Mouse (Mus musculus) intestine, embryonic 16.5 days (tissue): ENCODE measurements at regions not wholly inside any gene's neighbourhood (a gene's known extent, or its start where the extent isn't known, plus 50 kb on each side); places are given as distances from the start of the nearest gene placed in this dataset.

Experiments used
- ATAC-seq: fragments of 200-750 bp; cut with Nextera tagmentation; 2 replicates; pipeline ENCODE4 v1.8.0; 2017; ENCODE audit warnings: moderate TSS enrichment, moderate library complexity
- H3K27ac ChIP-seq: fragments of 300-500 bp; sonication (generic); 2 replicates; pipeline ENCODE4 v1.5.1; 2014; ENCODE audit warnings: mild to moderate bottlenecking, low read length
- H3K27me3 ChIP-seq: fragments of 300-500 bp; sonication (generic); replicated peaks from 2 replicates; pipeline ENCODE4 v1.6.1; 2014; ENCODE audit warnings: low read length, control low read depth, mixed read lengths; ENCODE audit not compliant: control insufficient read depth, insufficient read depth
- H3K36me3 ChIP-seq: fragments of 300-500 bp; sonication (generic); 2 replicates; pipeline ENCODE4 v1.6.1; 2014; ENCODE audit warnings: low read length, control low read depth; ENCODE audit not compliant: control insufficient read depth, insufficient read depth
- H3K4me1 ChIP-seq: fragments of 300-500 bp; sonication (generic); 2 replicates; pipeline ENCODE4 v1.6.1; 2014; ENCODE audit warnings: low read length, control low read depth, mixed read lengths; ENCODE audit not compliant: control insufficient read depth, insufficient read depth
- H3K4me2 ChIP-seq: fragments of 300-500 bp; sonication (generic); 2 replicates; pipeline ENCODE4 v1.6.1; 2014; ENCODE audit warnings: low read depth, low read length, control low read depth
- H3K4me3 ChIP-seq: fragments of 300-500 bp; sonication (generic); 2 replicates; pipeline ENCODE4 v1.5.1; 2014; ENCODE audit warnings: mild to moderate bottlenecking, low read length
- H3K9ac ChIP-seq: fragments of 300-500 bp; sonication (generic); 2 replicates; pipeline ENCODE4 v1.6.1; 2014; ENCODE audit warnings: low read depth, low read length
- H3K9me3 ChIP-seq: fragments of 300-500 bp; sonication (generic); 2 replicates; pipeline ENCODE4 v1.6.1; 2016; ENCODE audit warnings: low read length, control low read depth; ENCODE audit not compliant: control insufficient read depth
- WGBS: fragments of 180-500 bp; shearing (Covaris S2); extraction: QIAGEN DNeasy Blood & Tissue Kit; methylation state at CpG from one replicate; pipeline ENCODE4 v1.1.7; 2014; 5-methylcytosine and 5-hydroxymethylcytosine counted together

DNA sequence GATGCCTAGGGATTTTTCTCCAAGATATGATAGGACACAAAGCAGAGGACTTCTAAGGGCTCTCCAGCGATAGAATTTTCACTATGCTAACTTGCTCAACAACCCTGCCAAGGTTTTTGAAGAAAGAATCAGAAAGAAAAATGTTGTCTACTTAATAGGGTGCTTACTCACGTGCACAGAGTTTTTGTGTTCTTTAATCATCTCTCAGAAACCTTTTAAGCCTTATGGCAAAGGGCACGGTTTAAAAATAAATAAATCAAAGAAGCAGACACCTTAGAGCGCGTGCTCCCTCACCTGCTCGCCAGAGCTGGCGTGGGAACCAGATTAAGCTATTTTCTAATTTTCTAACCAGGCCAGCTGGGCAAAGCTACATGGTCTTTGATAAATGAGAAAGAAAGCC is 293.0 kb downstream of the Nedd1 start:
- no peaks in the 10 kb centered on the region for H3K4me1 ChIP-seq
- H3K4me3 ChIP-seq: no peak overlapping the region
- 57% methylated on average over 7 of the region's 7 CpGs for WGBS
- H3K36me3 ChIP-seq: no peaks in the 10 kb centered on the region
- no peak overlapping the region for H3K27ac ChIP-seq
- no peaks in the 10 kb centered on the region for H3K9me3 ChIP-seq
- no peak overlapping the region for H3K9ac ChIP-seq
- no peak for ATAC-seq
- no peaks in the 10 kb centered on the region for H3K27me3 ChIP-seq
- H3K4me2 ChIP-seq: no peak overlapping the region

DNA sequence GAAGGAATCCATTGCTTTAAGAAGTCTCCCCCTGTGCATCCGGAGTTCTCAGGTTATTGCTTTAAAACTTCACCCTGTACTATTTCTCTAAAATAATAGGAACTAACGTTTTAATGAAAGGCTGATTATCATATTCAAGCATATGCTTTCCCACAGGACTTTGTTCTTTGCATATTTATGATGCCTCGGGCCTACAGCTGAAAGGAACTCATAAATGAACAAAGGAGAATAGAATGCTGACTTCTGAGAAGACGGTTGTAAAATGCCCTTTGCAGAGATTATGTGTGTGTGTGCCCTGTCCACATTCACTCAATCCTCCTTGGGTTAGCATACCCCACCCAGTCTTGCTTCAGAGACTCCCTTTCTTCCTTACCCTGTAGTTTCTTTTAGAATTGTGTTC is 294.2 kb downstream of the Nedd1 start:
- Histone ChIP-seq H3K4me2 (no peak overlapping the region), H3K4me1 (no peaks in the 10 kb centered on the region), H3K9me3 (no peaks in the 10 kb centered on the region), H3K9ac (no peak overlapping the region), H3K27ac (no peak overlapping the region), H3K36me3 (no peaks in the 10 kb centered on the region), H3K4me3 (no peak overlapping the region), H3K27me3 (no peaks in the 10 kb centered on the region)
- ATAC-seq: no peak
- WGBS: 47% methylated on average over 4 of the region's 4 CpGs

DNA sequence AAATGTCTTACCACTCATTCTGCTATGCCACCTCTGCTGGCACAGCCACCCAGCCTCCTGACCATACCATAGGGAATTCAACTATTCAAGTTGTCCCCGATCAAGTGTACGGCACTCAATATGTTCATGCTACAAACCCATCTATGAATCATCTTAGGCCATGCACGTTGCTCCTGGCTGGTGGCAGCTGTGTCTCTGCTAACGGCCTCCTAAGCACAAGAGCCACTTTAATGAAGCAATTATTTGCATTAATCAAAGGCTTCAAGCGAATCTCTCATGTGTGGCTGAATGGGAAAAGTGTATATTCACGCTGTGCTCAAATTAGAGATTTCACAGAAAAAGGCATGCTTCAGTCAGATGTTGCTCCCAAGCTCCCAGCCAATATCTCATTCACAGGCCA is 295.8 kb downstream of the Nedd1 start:
- no peak overlapping the region for H3K4me3 ChIP-seq
- ATAC-seq: no peak
- no peak overlapping the region for H3K9ac ChIP-seq
- no peaks in the 10 kb centered on the region for H3K36me3 ChIP-seq
- H3K4me1 ChIP-seq: no peaks in the 10 kb centered on the region
- no peak overlapping the region for H3K27ac ChIP-seq
- H3K27me3 ChIP-seq: no peaks in the 10 kb centered on the region
- no peak overlapping the region for H3K4me2 ChIP-seq
- no peaks in the 10 kb centered on the region for H3K9me3 ChIP-seq
- WGBS: 82% methylated on average over 6 of the region's 6 CpGs

DNA sequence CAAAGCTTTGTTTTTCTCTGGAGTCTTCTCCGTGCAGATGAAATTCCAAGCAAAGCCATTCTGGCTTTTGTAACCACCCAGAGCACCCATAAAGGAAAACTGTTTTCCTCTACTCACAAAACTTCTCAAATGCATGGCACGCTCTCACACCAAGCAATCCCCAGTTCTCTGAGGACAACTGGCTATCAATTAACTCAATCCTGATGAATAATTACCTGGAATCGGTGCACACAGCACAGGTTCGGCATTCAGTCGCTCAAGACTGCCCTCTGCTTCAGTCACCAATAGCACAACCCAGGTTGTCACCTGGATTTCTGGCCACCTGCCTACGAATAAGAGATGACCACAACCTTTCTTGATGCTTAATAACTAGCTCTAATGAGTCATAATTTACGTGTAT is 309.5 kb downstream of the Nedd1 start:
- no peak overlapping the region for H3K4me3 ChIP-seq
- H3K27ac ChIP-seq: no peak overlapping the region
- no peaks in the 10 kb centered on the region for H3K36me3 ChIP-seq
- H3K9me3 ChIP-seq: no peaks in the 10 kb centered on the region
- H3K27me3 ChIP-seq: no peaks in the 10 kb centered on the region
- H3K4me2 ChIP-seq: no peak overlapping the region
- ATAC-seq: no peak
- WGBS: 77% methylated on average over 7 of the region's 7 CpGs
- no peaks in the 10 kb centered on the region for H3K4me1 ChIP-seq
- no peak overlapping the region for H3K9ac ChIP-seq

DNA sequence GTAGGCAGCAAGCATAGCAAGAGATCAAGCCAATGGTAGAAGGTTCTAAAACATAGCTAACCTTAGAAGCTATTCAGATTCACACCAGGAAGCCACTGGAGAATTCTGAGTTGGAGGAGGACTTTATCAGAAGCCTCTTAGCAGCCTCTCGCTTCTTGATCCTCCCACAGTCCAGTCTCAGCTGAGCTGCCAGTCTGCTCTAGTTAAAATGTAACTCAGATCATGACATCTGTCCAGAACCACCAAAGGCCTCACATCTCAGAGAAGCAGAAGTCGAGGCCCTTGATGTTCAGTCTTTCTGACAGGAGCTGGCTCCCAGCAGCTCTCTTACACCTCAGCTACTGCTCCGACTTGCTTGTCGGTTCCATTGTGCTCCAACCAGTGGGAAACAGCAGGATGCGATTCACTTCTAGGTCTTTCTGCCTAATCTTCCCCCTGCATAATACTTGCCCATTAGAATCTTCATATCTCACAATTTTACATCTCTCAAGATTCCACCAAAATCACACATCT is 311.4 kb downstream of the Nedd1 start:
- no peak for ATAC-seq
- Histone ChIP-seq H3K4me3 (no peak overlapping the region), H3K4me2 (no peak overlapping the region), H3K36me3 (no peaks in the 10 kb centered on the region), H3K27ac (no peak overlapping the region), H3K9ac (no peak overlapping the region), H3K9me3 (no peaks in the 10 kb centered on the region), H3K27me3 (no peaks in the 10 kb centered on the region), H3K4me1 (no peaks in the 10 kb centered on the region)
- WGBS: 63% methylated on average over 5 of the region's 5 CpGs

DNA sequence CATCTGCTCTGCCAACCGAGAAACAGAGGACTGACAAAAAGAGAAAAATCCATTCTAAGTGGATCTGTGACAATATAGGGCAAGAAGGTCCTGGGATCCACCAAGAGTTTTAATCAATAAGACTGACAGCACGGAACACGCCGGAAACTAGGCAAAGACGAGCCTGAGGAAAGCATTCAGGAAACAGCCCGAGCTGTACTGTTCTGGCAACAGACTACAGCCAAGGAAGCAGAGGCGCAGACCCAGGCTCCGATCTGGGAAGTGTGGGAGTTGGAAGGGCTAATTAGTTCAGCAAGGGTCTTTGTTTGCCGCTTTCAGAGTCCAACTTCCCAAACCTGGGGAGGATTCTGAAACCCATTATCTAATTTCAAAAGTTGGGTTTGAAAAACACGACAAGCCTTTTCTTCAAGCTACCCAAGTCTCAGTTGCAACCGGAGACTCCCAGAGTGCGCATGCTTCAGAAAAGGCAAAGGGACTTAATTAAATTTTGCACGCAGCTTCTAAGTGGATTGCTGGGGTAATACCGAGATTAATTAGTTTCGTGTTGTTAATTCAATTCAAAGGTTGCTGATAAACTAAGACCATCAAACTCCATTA is 317.4 kb downstream of the Nedd1 start:
- Histone ChIP-seq H3K27ac (no peak overlapping the region), H3K27me3 (no peaks in the 10 kb centered on the region), H3K4me3 (no peak overlapping the region), H3K4me2 (no peak overlapping the region), H3K36me3 (no peaks in the 10 kb centered on the region), H3K9me3 (no peaks in the 10 kb centered on the region), H3K4me1 (no peaks in the 10 kb centered on the region), H3K9ac (no peak overlapping the region)
- 76% methylated on average over 15 of the region's 15 CpGs for WGBS
- no peak for ATAC-seq

DNA sequence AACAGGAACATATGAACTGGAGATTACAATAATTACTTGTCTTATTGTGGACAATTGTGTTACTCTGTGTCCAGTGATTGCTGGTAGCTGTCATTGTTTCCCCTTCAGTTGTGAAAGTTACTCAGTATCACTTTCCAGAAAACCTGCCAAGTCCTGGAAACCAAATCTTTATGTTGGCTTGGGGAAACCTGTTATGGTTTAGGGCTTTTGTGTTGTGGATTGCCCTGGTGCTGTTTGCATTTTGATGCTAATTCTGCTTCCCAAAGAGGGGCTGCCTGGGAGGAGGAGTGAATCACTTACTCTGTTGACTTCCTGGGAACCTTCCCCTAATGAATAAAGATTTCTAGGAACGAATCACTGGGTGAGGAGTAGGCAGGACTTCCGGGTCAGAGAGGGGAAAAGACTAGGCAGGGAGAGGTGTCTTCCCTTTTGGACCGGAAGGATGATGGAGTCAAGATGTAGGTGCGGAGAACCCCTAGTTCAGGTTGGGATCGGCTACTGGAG is 321.6 kb downstream of the Nedd1 start:
- Histone ChIP-seq H3K4me1 (no peaks in the 10 kb centered on the region), H3K4me2 (no peak overlapping the region), H3K9me3 (no peaks in the 10 kb centered on the region), H3K27me3 (no peaks in the 10 kb centered on the region), H3K36me3 (no peaks in the 10 kb centered on the region), H3K4me3 (no peak overlapping the region), H3K9ac (no peak overlapping the region), H3K27ac (no peak overlapping the region)
- WGBS: 79% methylated on average over 5 of the region's 5 CpGs
- ATAC-seq: no peak

DNA sequence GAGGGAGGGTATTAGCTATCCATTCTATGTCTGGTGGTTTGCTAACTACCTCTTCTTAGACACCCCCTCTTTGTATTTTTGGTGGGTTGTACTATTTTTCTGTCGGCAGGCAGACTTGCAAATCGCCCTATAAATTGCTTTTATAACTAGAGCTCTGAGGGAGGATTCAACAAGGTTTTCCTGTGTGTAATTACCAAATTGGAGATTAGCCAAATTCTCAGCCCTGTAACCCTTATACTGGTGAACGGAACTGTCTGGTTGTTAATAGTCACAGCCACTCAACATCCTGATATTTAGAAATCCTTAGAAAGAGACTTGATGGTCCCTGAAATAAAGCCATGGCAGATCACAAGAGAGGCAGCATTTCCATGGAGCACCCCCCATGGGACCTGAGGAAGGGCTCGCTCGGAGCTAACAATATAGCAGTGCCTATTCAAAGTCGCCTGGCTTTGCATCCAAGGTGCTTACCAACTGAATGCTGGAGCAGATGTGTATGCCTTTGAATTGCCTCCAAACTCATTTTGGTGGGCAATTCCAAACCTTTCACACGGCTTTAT is 333.0 kb downstream of the Nedd1 start:
- Histone ChIP-seq H3K4me3 (no peak overlapping the region), H3K27ac (no peak overlapping the region), H3K27me3 (no peaks in the 10 kb centered on the region), H3K9ac (no peak overlapping the region), H3K4me2 (no peak overlapping the region), H3K36me3 (no peaks in the 10 kb centered on the region), H3K9me3 (no peaks in the 10 kb centered on the region), H3K4me1 (no peaks in the 10 kb centered on the region)
- no peak for ATAC-seq
- 68% methylated on average over 7 of the region's 7 CpGs for WGBS

DNA sequence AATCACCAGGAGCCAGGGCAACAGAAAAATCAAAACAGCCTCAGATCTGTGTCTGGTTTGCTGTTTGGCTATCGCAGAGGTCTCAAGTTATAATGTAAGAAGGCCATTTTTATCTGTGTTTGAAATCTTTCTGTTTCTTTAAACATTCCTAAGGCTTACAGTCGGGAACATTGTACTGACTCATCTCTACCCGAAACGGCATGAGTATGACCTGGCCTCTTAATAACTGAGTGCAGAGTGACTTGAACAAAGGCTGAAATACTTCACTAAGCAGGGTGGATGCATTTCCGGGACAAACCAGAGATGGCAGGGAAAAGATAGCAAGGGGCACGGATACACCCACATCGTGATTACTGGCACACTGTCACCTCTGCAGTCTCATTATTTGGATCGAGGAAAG is 355.1 kb downstream of the Nedd1 start:
- no peak overlapping the region for H3K27ac ChIP-seq
- no peak for ATAC-seq
- no peaks in the 10 kb centered on the region for H3K9me3 ChIP-seq
- H3K4me2 ChIP-seq: no peak overlapping the region
- WGBS: 63% methylated on average over 8 of the region's 8 CpGs
- H3K36me3 ChIP-seq: no peaks in the 10 kb centered on the region
- no peaks in the 10 kb centered on the region for H3K27me3 ChIP-seq
- no peak overlapping the region for H3K4me3 ChIP-seq
- no peak overlapping the region for H3K9ac ChIP-seq
- H3K4me1 ChIP-seq: no peaks in the 10 kb centered on the region

DNA sequence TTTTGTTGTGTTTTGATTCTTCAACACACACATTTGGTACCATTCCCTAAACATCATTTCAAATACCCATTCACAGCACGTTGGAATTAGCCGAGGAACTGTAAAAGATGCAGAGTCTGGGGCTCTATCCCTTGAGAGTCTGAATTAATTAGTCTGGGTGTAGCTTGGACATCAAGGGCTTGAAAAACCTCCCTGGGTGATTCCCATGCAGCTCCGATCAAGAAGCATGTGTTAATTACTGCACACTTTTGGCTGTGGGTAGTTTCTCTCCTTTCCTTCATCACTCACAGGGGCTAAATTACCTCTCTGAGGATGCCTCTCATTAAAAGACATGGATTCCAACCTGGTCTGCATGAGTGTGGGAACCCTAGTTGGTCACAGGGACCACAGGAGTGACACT is 365.5 kb downstream of the Nedd1 start:
- Histone ChIP-seq H3K27me3 (no peaks in the 10 kb centered on the region), H3K9ac (no peak overlapping the region), H3K4me3 (no peak overlapping the region), H3K36me3 (no peaks in the 10 kb centered on the region), H3K4me1 (no peaks in the 10 kb centered on the region), H3K27ac (no peak overlapping the region), H3K9me3 (no peaks in the 10 kb centered on the region), H3K4me2 (no peak overlapping the region)
- 80% methylated on average over 3 of the region's 3 CpGs for WGBS
- ATAC-seq: no peak
